Mouse (Mus musculus) activated CD4-positive, CD25-positive, alpha-beta regulatory T cell, adult 4 months (primary cell): ENCODE data around the gene Rabl6. TPM values are rescaled to one million over a fixed set of nuclear protein-coding genes. Genes with fewer than 3 reads are reported as not detected.

Experiments
- ATAC-seq: one replicate; pipeline ENCODE4 v1.8.0; 2017
- polyA plus RNA-seq, 2 experiments: library from polyadenylated mRNA; unstranded; fragments of 100-300 nt; shearing (Covaris generic); gene quantifications; one replicate each; pipeline ENCODE4 v1.2.1; 2017

Gene Rabl6
- polyA plus RNA-seq, 2 experiments from 2014 or later = 16.1 to 19.8 TPM

- ATAC-seq = no peak
These were observed 16.5 kb downstream of the Rabl6 start for GRCm38 (mm10) chr2:25591863-25592262.

- ATAC-seq = no peak
These were observed 20.0 kb downstream of the Rabl6 start for GRCm38 (mm10) chr2:25588227-25588907.

- no peak for ATAC-seq
These were observed 21.0 kb downstream of the Rabl6 start for GRCm38 (mm10) chr2:25587290-25587689.

GRCm38 (mm10) chr2:25585601-25586000 is 22.7 kb downstream of the Rabl6 start:
- no peak for ATAC-seq

- ATAC-seq = no peak
These were observed 23.5 kb downstream of the Rabl6 start for GRCm38 (mm10) chr2:25584856-25585255.

- ATAC-seq = no peak
These were observed 24.2 kb downstream of the Rabl6 start for GRCm38 (mm10) chr2:25584152-25584551.

GRCm38 (mm10) chr2:25583571-25583970 is 24.8 kb downstream of the Rabl6 start:
- ATAC-seq = no peak

- no peak for ATAC-seq
These were observed 25.2 kb downstream of the Rabl6 start for GRCm38 (mm10) chr2:25583120-25583481.

GRCm38 (mm10) chr2:25582466-25583119 is 25.7 kb downstream of the Rabl6 start:
- ATAC-seq = no peak

GRCm38 (mm10) chr2:25581901-25582301 is 26.4 kb downstream of the Rabl6 start:
- ATAC-seq = no peak

- peak; percentile 63 for ATAC-seq
These were observed 26.9 kb downstream of the Rabl6 start, which contains the start of gene Ajm1 for GRCm38 (mm10) chr2:25581294-25581864. TSS of gene Ajm1 (minus strand) at chr2:25581757.

- ATAC-seq = no peak
These were observed 27.7 kb downstream of the Rabl6 start for GRCm38 (mm10) chr2:25580621-25581101.

GRCm38 (mm10) chr2:25579737-25580460 is 28.4 kb downstream of the Rabl6 start:
- ATAC-seq = peak; percentile 47

GRCm38 (mm10) chr2:25578796-25579736 is 29.3 kb downstream of the Rabl6 start:
- no peak for ATAC-seq

GRCm38 (mm10) chr2:25577951-25578795 is 30.1 kb downstream of the Rabl6 start:
- no peak for ATAC-seq

- no peak for ATAC-seq
These were observed 31.1 kb downstream of the Rabl6 start for GRCm38 (mm10) chr2:25576965-25577891.

GRCm38 (mm10) chr2:25576028-25576850 is 32.1 kb downstream of the Rabl6 start:
- no peak for ATAC-seq

GRCm38 (mm10) chr2:25575432-25576027 is 32.8 kb downstream of the Rabl6 start:
- no peak for ATAC-seq
